In genomic region chr11:118400566-118400936, GRCm38 (mm10) we compare ENCODE assay signal across 9 mouse cellular contexts. TPM values are rescaled to one million over a fixed set of nuclear protein-coding genes. Genes with fewer than 3 reads are reported as not detected.
DNase-seq lines count a peak whose midpoint lies in the region; ATAC-seq and TF ChIP-seq lines count a peak whose summit lies in the region.
"Had no signal": no experiment of that assay in that cellular context is flagged by ENCODE, and none has a peak within 500 bp of the region (broad histone marks: within the 10 kb centered on the region; RNA-seq: fewer than 3 reads in every experiment).

No protein-coding gene starts in this region.

- DNase-seq in gastrocnemius, adult 2 months: peak; percentile 24
- DNase-seq in gastrocnemius, adult 18-20 months (ENCODE audit: low spot score): no peak
- peak; percentile 81 for DNase-seq in MEL (ENCODE audit: low read depth, low spot score)
- peak; percentile 53 to 54 for DNase-seq in heart, adult 2 months
- peak; percentile 39 for DNase-seq in limb, embryonic 11.5 days (ENCODE audit: low spot score)
- DNase-seq in layer of hippocampus, adult 8-10 months (ENCODE audit: low spot score in 2 of 2): no peak
- no peak for DNase-seq in ovary, adult 18-20 months (ENCODE audit: low spot score)

- no peak for TF ChIP-seq POLR2A in MEL (IDR thresholded peaks at IDR 0.05; ENCODE audit: control insufficient read depth in 1 of 2, insufficient read depth in 1 of 2, low read depth in 1 of 2, low read length in 2 of 2, poor library complexity in 1 of 2)
- TF ChIP-seq POLR2A in heart, adult 2 months (IDR thresholded peaks at IDR 0.05; ENCODE audit: insufficient read depth, low read depth, low read length): peak; percentile 51; the same call in 1 of the 2 replicates

- H3K4me3 ChIP-seq in gastrocnemius, adult 2 months: peak overlapping the region; percentile 73
- peak overlapping the region; percentile 11 to 25; a peak in 1 of 4 replicates for H3K4me3 ChIP-seq in MEL (ENCODE audit: control insufficient read depth in 1 of 2, insufficient read depth in 1 of 2, low read depth in 2 of 2, low read length in 2 of 2)
- H3K4me3 ChIP-seq in heart, adult 2 months: peak overlapping the region; percentile 44
- no peak overlapping the region for H3K4me3 ChIP-seq in limb, embryonic 11.5 days (ENCODE audit: low read depth, low read length)
- H3K4me3 ChIP-seq: myocyte had no signal

- no peaks in the 10 kb centered on the region for H3K9me3 ChIP-seq in MEL (replicated peaks; ENCODE audit: insufficient read depth, low read length)
- no peaks in the 10 kb centered on the region for H3K9me3 ChIP-seq in limb, embryonic 11.5 days (ENCODE audit: control insufficient read depth, low read length)

- peak overlapping the region; percentile 91 for H3K27ac ChIP-seq in gastrocnemius, adult 2 months
- H3K27ac ChIP-seq in MEL (ENCODE audit: control insufficient read depth, low read depth, low read length): peak overlapping the region; percentile 70
- H3K27ac ChIP-seq in heart, adult 2 months: peak overlapping the region; percentile 96
- peak overlapping the region; percentile 52 for H3K27ac ChIP-seq in limb, embryonic 11.5 days (replicated peaks; ENCODE audit: low read depth, low read length)

- peaks cover 10 to 24% of the 10 kb centered on the region in 2 experiments for H3K4me1 ChIP-seq in MEL (ENCODE audit: control insufficient read depth in 1 of 2, insufficient read depth in 2 of 2, low read length in 2 of 2)
- peaks cover 18% of the 10 kb centered on the region for H3K4me1 ChIP-seq in heart, adult 2 months (ENCODE audit: control insufficient read depth, insufficient read depth, low read length)
- H3K4me1 ChIP-seq in limb, embryonic 11.5 days (ENCODE audit: control insufficient read depth, insufficient read depth, low read length): peaks cover 21% of the 10 kb centered on the region

- no peak for TF ChIP-seq CTCF in gastrocnemius, adult 2 months (IDR thresholded peaks at IDR 0.05)
- TF ChIP-seq CTCF in MEL (IDR thresholded peaks at IDR 0.05 in 2 of 3, conservative IDR thresholded peaks at IDR 0.05 in 1 of 3; ENCODE audit: control insufficient read depth in 1 of 3, insufficient read depth in 1 of 3, low read depth in 2 of 3, low read length in 3 of 3, poor library complexity in 1 of 3, severe bottlenecking in 1 of 3): no peak
- no peak for TF ChIP-seq CTCF in heart, adult 2 months (IDR thresholded peaks at IDR 0.05)

- TF ChIP-seq EP300 in MEL (IDR thresholded peaks at IDR 0.05; ENCODE audit: low read depth in 1 of 2, low read length in 2 of 2): peak; percentile 68 to 79
- TF ChIP-seq EP300 in heart, adult 2 months (IDR thresholded peaks at IDR 0.05; ENCODE audit: insufficient read depth, low read depth, low read length): no peak

- H3K27me3 ChIP-seq in MEL (ENCODE audit: control insufficient read depth in 1 of 2, insufficient read depth in 2 of 2, low read length in 2 of 2): no peaks in the 10 kb centered on the region
- H3K27me3 ChIP-seq in heart, adult 2 months (ENCODE audit: control insufficient read depth, insufficient read depth, low read length): no peaks in the 10 kb centered on the region
- no peaks in the 10 kb centered on the region for H3K27me3 ChIP-seq in limb, embryonic 11.5 days (ENCODE audit: control insufficient read depth, insufficient read depth, low read length)

- no peak overlapping the region for H3K4me2 ChIP-seq in limb, embryonic 11.5 days (ENCODE audit: low read depth, severe bottlenecking)

- TF ChIP-seq RAD21 in MEL (IDR thresholded peaks at IDR 0.05; ENCODE audit: low read depth, low read length): no peak

- peaks cover 0 to 21% of the 10 kb centered on the region in 2 experiments; a peak in 2 of 4 replicates for H3K36me3 ChIP-seq in MEL (ENCODE audit: control insufficient read depth in 1 of 2, insufficient read depth in 2 of 2, low read length in 2 of 2)
- no peaks in the 10 kb centered on the region for H3K36me3 ChIP-seq in heart, adult 2 months (ENCODE audit: control insufficient read depth, insufficient read depth, low read length)
- H3K36me3 ChIP-seq in limb, embryonic 11.5 days (ENCODE audit: control insufficient read depth, insufficient read depth, low read length): no peaks in the 10 kb centered on the region

- 23% methylated on average over 6 of the region's 6 CpGs for WGBS in heart, adult 2 months
- 19% methylated on average over 6 of the region's 6 CpGs for WGBS in limb, embryonic 11.5 days

- H3K9ac ChIP-seq in MEL (ENCODE audit: control insufficient read depth, low read depth, low read length, poor library complexity, severe bottlenecking): peak overlapping the region; percentile 18
- peak overlapping the region; percentile 29; the same call in 1 of the 2 replicates for H3K9ac ChIP-seq in heart, adult 2 months (ENCODE audit: low read depth, low read length)
- no peak overlapping the region for H3K9ac ChIP-seq in limb, embryonic 11.5 days (ENCODE audit: low read length)

- intact Hi-C loops in gastrocnemius, adult 2 months (cut with DNase I): no loop called here
- intact Hi-C loops in heart, adult 2 months (cut with DNase I): no loop called here

- H3K79me2 ChIP-seq in MEL (ENCODE audit: control insufficient read depth, insufficient read depth, low read length, poor library complexity): no peaks in the 10 kb centered on the region
- H3K79me2 ChIP-seq in heart, adult 2 months (replicated peaks; ENCODE audit: control insufficient read depth, insufficient read depth, low read length): no peaks in the 10 kb centered on the region

- no peak for ATAC-seq in limb, embryonic 11.5 days (ENCODE audit: insufficient number of reproducible peaks, low FRiP score, low TSS enrichment, low read depth)
- peak; percentile 30 for ATAC-seq in megakaryocyte progenitor cell, adult 5-6 weeks (replicated peaks; ENCODE audit: poor library complexity)

RNA-seq across cellular contexts. Expression of gene Lgals3bp, which starts 1.3 kb away (rescaled TPM):
- total RNA-seq in gastrocnemius, adult 2 months (2021): 10 to 100 TPM; 12.0 to 17.0 TPM
- 10 to 100 TPM; 15.8 to 17.1 TPM for total RNA-seq in gastrocnemius, adult 18-20 months (2021)
- total RNA-seq in MEL (2012; rRNA removed): 1.4 and 3.0 TPM in 2 replicates
- polyA plus RNA-seq in MEL (2012; ENCODE audit: insufficient read depth in 1 of 2, insufficient read length in 2 of 2, low read depth in 1 of 2, low replicate concordance in 2 of 2, missing spikeins in 1 of 2): 10 to 100 TPM in 1 of 2 experiments, not detected in 1; 18.3 TPM
- total RNA-seq in heart, adult 2 months (2021): 10 to 100 TPM; 20.2 to 28.6 TPM
- polyA plus RNA-seq in heart, adult 2 months (2012; rRNA removed): 112 and 121 TPM in 2 replicates
- 3.6 and 4.1 TPM in 2 replicates for polyA plus RNA-seq in limb, embryonic 11.5 days (2014; fragmentation: Nextera tagmentation; extraction: Ambion mirVana)
- 92.3 and 118 TPM in 2 replicates for total RNA-seq in megakaryocyte progenitor cell, adult 5-6 weeks (2015)
- total RNA-seq in megakaryocyte progenitor cell, adult 5-6 weeks (2017): 51.7 and 56.3 TPM in 2 replicates
- 100 to 1,000 TPM in 1 of 4 experiments, 10 to 100 TPM in 3; 17.0 to 100 (median 50.4) TPM for total RNA-seq in layer of hippocampus, adult 8-10 months (2022)

RNA-seq across cellular contexts. Expression of gene Cant1, which starts 18.3 kb away (rescaled TPM):
- total RNA-seq in gastrocnemius, adult 2 months (2021): 10 to 100 TPM; 10.7 to 11.6 TPM
- 10 to 100 TPM; 10.7 to 11.9 TPM for total RNA-seq in gastrocnemius, adult 18-20 months (2021)
- total RNA-seq in MEL (2012; rRNA removed): 25.8 and 26.0 TPM in 2 replicates
- 100 to 1,000 TPM in 1 of 2 experiments, 10 to 100 TPM in 1; 34.4 to 145 TPM for polyA plus RNA-seq in MEL (2012; ENCODE audit: insufficient read depth in 1 of 2, insufficient read length in 2 of 2, low read depth in 1 of 2, low replicate concordance in 2 of 2, missing spikeins in 1 of 2)
- 10 to 100 TPM; 17.7 to 18.2 TPM for total RNA-seq in heart, adult 2 months (2021)
- polyA plus RNA-seq in heart, adult 2 months (2012; rRNA removed): 21.6 and 23.4 TPM in 2 replicates
- polyA plus RNA-seq in limb, embryonic 11.5 days (2014; fragmentation: Nextera tagmentation; extraction: Ambion mirVana): 23.9 and 27.1 TPM in 2 replicates
- total RNA-seq in megakaryocyte progenitor cell, adult 5-6 weeks (2015): 17.6 and 19.2 TPM in 2 replicates
- total RNA-seq in megakaryocyte progenitor cell, adult 5-6 weeks (2017): 18.7 and 20.0 TPM in 2 replicates
- 10 to 100 TPM; 39.6 to 42.8 (median 41.1) TPM for total RNA-seq in layer of hippocampus, adult 8-10 months (2022)

RNA-seq across cellular contexts. Expression of gene C1qtnf1, which starts 27.5 kb away (rescaled TPM):
- total RNA-seq in gastrocnemius, adult 2 months (2021): 10 to 100 TPM in 1 of 2 experiments, 1 to 10 TPM in 1; 7.9 to 12.6 TPM
- 1 to 10 TPM; 6.6 to 6.9 TPM for total RNA-seq in gastrocnemius, adult 18-20 months (2021)
- total RNA-seq in MEL (2012; rRNA removed): 0.07 and 0.27 TPM in 2 replicates
- polyA plus RNA-seq in MEL (2012; ENCODE audit: insufficient read depth in 1 of 2, insufficient read length in 2 of 2, low read depth in 1 of 2, low replicate concordance in 2 of 2, missing spikeins in 1 of 2): under 1 TPM in 1 of 2 experiments, not detected in 1; 0.72 TPM
- 10 to 100 TPM; 15.2 to 16.0 TPM for total RNA-seq in heart, adult 2 months (2021)
- polyA plus RNA-seq in heart, adult 2 months (2012; rRNA removed): 15.3 and 20.1 TPM in 2 replicates
- polyA plus RNA-seq in limb, embryonic 11.5 days (2014; fragmentation: Nextera tagmentation; extraction: Ambion mirVana): 3.5 and 4.2 TPM in 2 replicates
- total RNA-seq in megakaryocyte progenitor cell, adult 5-6 weeks (2015): not detected in 2 replicates
- total RNA-seq in megakaryocyte progenitor cell, adult 5-6 weeks (2017): not detected in 2 replicates
- total RNA-seq in layer of hippocampus, adult 8-10 months (2022): 1 to 10 TPM; 3.1 to 6.0 (median 3.6) TPM

RNA-seq across cellular contexts. Expression of gene Timp2, which starts 45.0 kb away (rescaled TPM):
- total RNA-seq in gastrocnemius, adult 2 months (2021): 100 to 1,000 TPM in 1 of 2 experiments, 10 to 100 TPM in 1; 70.1 to 115 TPM
- 10 to 100 TPM; 65.4 to 89.1 TPM for total RNA-seq in gastrocnemius, adult 18-20 months (2021)
- total RNA-seq in MEL (2012; rRNA removed): not detected in 2 replicates
- polyA plus RNA-seq in MEL (2012; ENCODE audit: insufficient read depth in 1 of 2, insufficient read length in 2 of 2, low read depth in 1 of 2, low replicate concordance in 2 of 2, missing spikeins in 1 of 2): not detected
- total RNA-seq in heart, adult 2 months (2021): 100 to 1,000 TPM in 1 of 2 experiments, 10 to 100 TPM in 1; 99.2 to 109 TPM
- polyA plus RNA-seq in heart, adult 2 months (2012; rRNA removed): 98.9 and 121 TPM in 2 replicates
- 64.4 and 68.4 TPM in 2 replicates for polyA plus RNA-seq in limb, embryonic 11.5 days (2014; fragmentation: Nextera tagmentation; extraction: Ambion mirVana)
- total RNA-seq in megakaryocyte progenitor cell, adult 5-6 weeks (2015): 7.4 and 9.5 TPM in 2 replicates
- 9.7 and 10.1 TPM in 2 replicates for total RNA-seq in megakaryocyte progenitor cell, adult 5-6 weeks (2017)
- total RNA-seq in layer of hippocampus, adult 8-10 months (2022): 100 to 1,000 TPM; 225 to 284 (median 259) TPM

RNA-seq across cellular contexts. Expression of gene Cep295nl, which starts 58.3 kb away (rescaled TPM):
- total RNA-seq in gastrocnemius, adult 2 months (2021): 1 to 10 TPM; 1.0 to 1.1 TPM
- under 1 TPM; 0.52 to 0.73 TPM for total RNA-seq in gastrocnemius, adult 18-20 months (2021)
- total RNA-seq in MEL (2012; rRNA removed): not detected in 2 replicates
- polyA plus RNA-seq in MEL (2012; ENCODE audit: insufficient read depth in 1 of 2, insufficient read length in 2 of 2, low read depth in 1 of 2, low replicate concordance in 2 of 2, missing spikeins in 1 of 2): not detected
- under 1 TPM; 0.32 to 0.65 TPM for total RNA-seq in heart, adult 2 months (2021)
- polyA plus RNA-seq in heart, adult 2 months (2012; rRNA removed): 0.15 and 0.18 TPM in 2 replicates
- polyA plus RNA-seq in limb, embryonic 11.5 days (2014; fragmentation: Nextera tagmentation; extraction: Ambion mirVana): 0.21 and 0.53 TPM in 2 replicates
- 0.22 TPM in 1 of 2 replicates, not detected in the other for total RNA-seq in megakaryocyte progenitor cell, adult 5-6 weeks (2015)
- total RNA-seq in megakaryocyte progenitor cell, adult 5-6 weeks (2017): 0.54 TPM in 1 of 2 replicates, not detected in the other
- 1 to 10 TPM; 1.5 to 2.2 (median 2.1) TPM for total RNA-seq in layer of hippocampus, adult 8-10 months (2022)

Comparison
In these comparisons a context has a peak if more than half of its experiments do, and no peak if none do; other contexts are left out.
1. DNase-seq: peak in gastrocnemius, adult 2 months (single experiment), MEL (single experiment), heart, adult 2 months (2 of 2) and limb, embryonic 11.5 days (single experiment); none in gastrocnemius, adult 18-20 months (single experiment), layer of hippocampus, adult 8-10 months (0 of 2) and ovary, adult 18-20 months (single experiment).
2. Peak in every context shown above with its lines, with median percentiles within 50 percentile points of each other: H3K27ac ChIP-seq.